8 mouse cellular contexts compared by ENCODE assay signal in genomic region chr17:28512696-28513095, GRCm38 (mm10). TPM values are rescaled to one million over a fixed set of nuclear protein-coding genes. Genes with fewer than 3 reads are reported as not detected.
A peak's percentile ranks its signal among the peaks of the same experiment; 100 is the strongest.
DNase-seq lines count a peak whose midpoint lies in the region; ATAC-seq and TF ChIP-seq lines count a peak whose summit lies in the region.
"Had no signal": no experiment of that assay in that cellular context is flagged by ENCODE, and none has a peak within 500 bp of the region (broad histone marks: within the 10 kb centered on the region; RNA-seq: fewer than 3 reads in every experiment).

No protein-coding gene starts in this region.

- H3K4me3 ChIP-seq in E14TG2a.4 (replicated peaks; ENCODE audit: low read length), result 0 out of 2 replicates have a peak overlapping the region, but pooled peaks have one; percentile 10
- no peak overlapping the region for H3K4me3 ChIP-seq in liver, embryonic 12.5 days
- H3K4me3 ChIP-seq in forebrain, embryonic 14.5 days (ENCODE audit: low read depth, low read length), result no peak overlapping the region

- H3K4me2 ChIP-seq in liver, embryonic 12.5 days, result no peak overlapping the region
- no peak overlapping the region for H3K4me2 ChIP-seq in forebrain, embryonic 14.5 days (ENCODE audit: low read length)
- H3K4me2 ChIP-seq: lung, embryonic 14.5 days had no signal

- intact Hi-C loops in heart, postnatal 14 days (cut with DNase I), result no loop called here

- no peak overlapping the region for H3K9ac ChIP-seq in liver, embryonic 12.5 days
- H3K9ac ChIP-seq in forebrain, embryonic 14.5 days (ENCODE audit: low read length), result no peak overlapping the region
- H3K9ac ChIP-seq: lung, embryonic 14.5 days had no signal

- peaks cover 80% of the 10 kb centered on the region for H3K4me1 ChIP-seq in E14TG2a.4 (replicated peaks; ENCODE audit: low read depth, low read length)
- peaks cover 42% of the 10 kb centered on the region for H3K4me1 ChIP-seq in liver, embryonic 12.5 days
- peaks cover 4% of the 10 kb centered on the region; the same call in 1 of the 2 replicates for H3K4me1 ChIP-seq in forebrain, embryonic 14.5 days (ENCODE audit: control insufficient read depth, insufficient read depth, low read length)

- no peak for TF ChIP-seq CTCF in E14TG2a.4 (conservative IDR thresholded peaks at IDR 0.05; ENCODE audit: low read length)

- DNase-seq in adrenal gland, postnatal 10 days, result peak; percentile 80
- DNase-seq in heart, postnatal 14 days, result peak; percentile 56 to 78
- DNase-seq in cerebellum, adult 11-12 months, result no peak
- DNase-seq in embryo, embryonic 9.5 days (ENCODE audit: extremely low spot score), result no peak
- DNase-seq in forebrain, embryonic 14.5 days (ENCODE audit: low spot score), result no peak
- DNase-seq: lung, embryonic 14.5 days had no signal

- H3K27ac ChIP-seq in liver, embryonic 12.5 days, result no peak overlapping the region
- H3K27ac ChIP-seq in forebrain, embryonic 14.5 days (ENCODE audit: low read depth, low read length), result no peak overlapping the region

- ATAC-seq in liver, embryonic 12.5 days, result 0 out of 2 replicates have a peak, but pooled peaks have one; percentile 27
- no peak for ATAC-seq in forebrain, embryonic 14.5 days

- peaks cover 23% of the 10 kb centered on the region; the same call in 1 of the 2 replicates for H3K27me3 ChIP-seq in E14TG2a.4 (ENCODE audit: insufficient read depth, low read length)
- H3K27me3 ChIP-seq in liver, embryonic 12.5 days (replicated peaks), result peaks cover 63% of the 10 kb centered on the region
- H3K27me3 ChIP-seq in forebrain, embryonic 14.5 days (replicated peaks; ENCODE audit: control insufficient read depth, insufficient read depth, low read length), result no peaks in the 10 kb centered on the region

- WGBS in liver, embryonic 12.5 days (ENCODE audit: insufficient replicate concordance), result 41% methylated on average over 6 of the region's 6 CpGs
- WGBS in forebrain, embryonic 14.5 days, result 57% methylated on average over 6 of the region's 6 CpGs

- 0 out of 2 replicates have a peak, but pooled peaks cover 3% of the 10 kb centered on the region for H3K36me3 ChIP-seq in E14TG2a.4 (ENCODE audit: insufficient read depth, low read length)
- H3K36me3 ChIP-seq in liver, embryonic 12.5 days, result no peaks in the 10 kb centered on the region
- H3K36me3 ChIP-seq in forebrain, embryonic 14.5 days (ENCODE audit: control insufficient read depth, insufficient read depth, low read length), result no peaks in the 10 kb centered on the region

- H3K9me3 ChIP-seq in E14TG2a.4 (ENCODE audit: low read length), result no peaks in the 10 kb centered on the region
- no peaks in the 10 kb centered on the region for H3K9me3 ChIP-seq in liver, embryonic 12.5 days (replicated peaks)
- no peaks in the 10 kb centered on the region for H3K9me3 ChIP-seq in forebrain, embryonic 14.5 days (replicated peaks; ENCODE audit: control insufficient read depth, low read length)

RNA-seq across cellular contexts. Expression of gene Fkbp5, which starts 4.6 kb away (rescaled TPM):
- 10 to 100 TPM; 55.4 to 95.1 TPM for total RNA-seq in adrenal gland, postnatal 10 days (2021)
- 10 to 100 TPM; 36.9 to 41.0 TPM for total RNA-seq in heart, postnatal 14 days (2021)
- 16.6 and 17.0 TPM in 2 replicates for polyA plus RNA-seq in liver, embryonic 12.5 days (2016; fragmentation: Nextera tagmentation; extraction: Ambion mirVana)
- 11.7 and 11.9 TPM in 2 replicates for polyA plus RNA-seq in forebrain, embryonic 14.5 days (2014; fragmentation: Nextera tagmentation; extraction: Ambion mirVana)

RNA-seq across cellular contexts. Expression of gene Armc12, which starts 17.9 kb away (rescaled TPM):
- total RNA-seq in adrenal gland, postnatal 10 days (2021), result not detected
- total RNA-seq in heart, postnatal 14 days (2021), result not detected
- polyA plus RNA-seq in liver, embryonic 12.5 days (2016; fragmentation: Nextera tagmentation; extraction: Ambion mirVana), result not detected in 2 replicates
- polyA plus RNA-seq in forebrain, embryonic 14.5 days (2014; fragmentation: Nextera tagmentation; extraction: Ambion mirVana), result not detected in 2 replicates
- polyA plus RNA-seq: lung, embryonic 14.5 days had no signal

RNA-seq across cellular contexts. Expression of gene Clpsl2, which starts 36.5 kb away (rescaled TPM):
- not detected for total RNA-seq in adrenal gland, postnatal 10 days (2021)
- total RNA-seq in heart, postnatal 14 days (2021), result not detected
- not detected in 2 replicates for polyA plus RNA-seq in liver, embryonic 12.5 days (2016; fragmentation: Nextera tagmentation; extraction: Ambion mirVana)
- not detected in 2 replicates for polyA plus RNA-seq in forebrain, embryonic 14.5 days (2014; fragmentation: Nextera tagmentation; extraction: Ambion mirVana)
- polyA plus RNA-seq: lung, embryonic 14.5 days had no signal

RNA-seq across cellular contexts. Expression of gene Clps, which starts 47.9 kb away (rescaled TPM):
- not detected for total RNA-seq in adrenal gland, postnatal 10 days (2021)
- total RNA-seq in heart, postnatal 14 days (2021), result not detected
- polyA plus RNA-seq in liver, embryonic 12.5 days (2016; fragmentation: Nextera tagmentation; extraction: Ambion mirVana), result 2.3 and 3.6 TPM in 2 replicates
- not detected in 2 replicates for polyA plus RNA-seq in forebrain, embryonic 14.5 days (2014; fragmentation: Nextera tagmentation; extraction: Ambion mirVana)

Comparison
In these comparisons a context has a peak if more than half of its experiments do, and no peak if none do; other contexts are left out.
1. DNase-seq: peak in adrenal gland, postnatal 10 days (single experiment) and heart, postnatal 14 days (2 of 2); none in cerebellum, adult 11-12 months (single experiment), embryo, embryonic 9.5 days (single experiment) and forebrain, embryonic 14.5 days (single experiment).